Mouse (Mus musculus) neural tube, embryonic 11.5 days (tissue): ENCODE results near the gene Nhlrc2. TPM values are rescaled to one million over a fixed set of nuclear protein-coding genes. Genes with fewer than 3 reads are reported as not detected.

Experiments
- ATAC-seq: fragments of 200-750 bp; cut with Nextera tagmentation; 2 replicates; pipeline ENCODE4 v1.8.0; 2017; ENCODE audit warnings: moderate number of reproducible peaks, mild to moderate bottlenecking, moderate TSS enrichment, moderate library complexity; ENCODE audit not compliant: insufficient read depth, low FRiP score, low TSS enrichment
- DNase-seq: peaks from one replicate; pipeline ENCODE4 v3.0.0-alpha.2; 2015; ENCODE audit warnings: low spot score
- H3K27ac ChIP-seq: fragments of 300-500 bp; sonication (generic); 2 replicates; pipeline ENCODE4 v1.5.1; 2014; ENCODE audit warnings: low read depth, mild to moderate bottlenecking, low read length
- H3K27me3 ChIP-seq: fragments of 300-500 bp; sonication (generic); 2 replicates; pipeline ENCODE4 v1.6.1; 2014; ENCODE audit warnings: mild to moderate bottlenecking, low read length, mixed read lengths; ENCODE audit not compliant: control insufficient read depth, insufficient read depth
- H3K36me3 ChIP-seq: fragments of 300-500 bp; sonication (generic); 2 replicates; pipeline ENCODE4 v1.6.1; 2014; ENCODE audit warnings: mild to moderate bottlenecking, low read length, moderate library complexity, mixed read lengths; ENCODE audit not compliant: control insufficient read depth, insufficient read depth
- H3K4me1 ChIP-seq: fragments of 300-500 bp; sonication (generic); 2 replicates; pipeline ENCODE4 v1.6.1; 2014; ENCODE audit warnings: low read length, mixed read lengths; ENCODE audit not compliant: control insufficient read depth, insufficient read depth
- H3K4me2 ChIP-seq: fragments of 300-500 bp; sonication (generic); 2 replicates; pipeline ENCODE4 v1.6.1; 2014; ENCODE audit warnings: low read depth, mild to moderate bottlenecking, moderate library complexity
- H3K4me3 ChIP-seq: fragments of 300-500 bp; sonication (generic); 2 replicates; pipeline ENCODE4 v1.5.1; 2014; ENCODE audit warnings: low read depth, low read length
- H3K9ac ChIP-seq: fragments of 300-500 bp; sonication (generic); 2 replicates; pipeline ENCODE4 v1.6.1; 2014; ENCODE audit warnings: mild to moderate bottlenecking, low read length
- H3K9me3 ChIP-seq: fragments of 300-500 bp; sonication (generic); 2 replicates; pipeline ENCODE4 v1.6.1; 2016; ENCODE audit warnings: low read length; ENCODE audit not compliant: control insufficient read depth
- WGBS: fragments of 180-500 bp; shearing (Covaris S2); extraction: QIAGEN DNeasy Blood & Tissue Kit; methylation state at CpG from one replicate; pipeline ENCODE4 v1.1.7; 2014; 5-methylcytosine and 5-hydroxymethylcytosine counted together
- polyA plus RNA-seq: library from polyadenylated mRNA; unstranded; fragments of >200 nt; fragmentation: Nextera tagmentation; extraction: Ambion mirVana; gene quantifications from 2 replicates; pipeline ENCODE4 v1.2.1, GENCODE M21; 2014

The Nhlrc2 gene
- polyA plus RNA-seq, 1 experiment from 2014 or later: 13.9 TPM

DNA sequence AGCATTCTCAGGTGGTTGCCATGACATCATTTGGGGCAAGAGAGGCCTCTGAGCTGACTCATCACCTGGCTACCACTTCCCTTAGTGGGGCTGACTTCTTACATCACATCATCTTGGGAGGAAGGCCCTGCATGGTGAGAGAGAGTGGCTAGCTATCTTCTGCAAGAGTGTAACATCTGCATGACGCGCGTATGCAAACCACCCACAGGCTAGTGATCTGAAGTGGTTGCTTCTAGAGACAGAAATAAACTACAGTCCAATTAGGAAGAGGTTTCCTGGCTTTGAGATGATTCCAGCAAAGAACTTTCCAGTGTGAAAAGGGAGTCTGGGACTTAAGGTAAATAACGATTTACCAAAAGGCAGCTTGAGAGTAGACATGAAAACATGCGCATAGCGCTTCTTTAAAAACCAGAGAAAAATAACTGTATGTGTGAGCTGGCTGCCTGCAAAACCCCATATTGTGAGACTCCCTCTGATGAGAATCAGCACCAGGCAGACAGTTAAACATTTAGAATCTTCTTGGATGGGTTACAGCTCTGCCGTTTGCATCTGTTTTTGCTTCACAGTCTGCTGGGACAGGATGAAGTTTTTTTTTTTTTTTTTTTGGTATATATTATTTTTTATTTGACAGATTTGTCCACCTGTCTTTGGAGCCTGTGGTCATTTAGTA lies 99.5 kb downstream of the Nhlrc2 start:
- ATAC-seq (no peak), DNase-seq (no peak)
- 0 out of 2 replicates have a peak, but pooled peaks cover 2% of the 10 kb centered on the region for H3K4me1 ChIP-seq
- H3K4me2 ChIP-seq: no peak overlapping the region
- no peaks in the 10 kb centered on the region for H3K9me3 ChIP-seq
- H3K9ac ChIP-seq: no peak overlapping the region
- H3K36me3 ChIP-seq: no peaks in the 10 kb centered on the region
- H3K4me3 ChIP-seq: no peak overlapping the region
- no peak overlapping the region for H3K27ac ChIP-seq
- 90% methylated on average over 7 of the region's 7 CpGs for WGBS
- no peaks in the 10 kb centered on the region for H3K27me3 ChIP-seq

- no peak overlapping the region for H3K4me2 ChIP-seq
- H3K36me3 ChIP-seq: no peaks in the 10 kb centered on the region
- no peaks in the 10 kb centered on the region for H3K9me3 ChIP-seq
- H3K9ac ChIP-seq: no peak overlapping the region
- WGBS: 84% methylated on average over 4 of the region's 4 CpGs
- ATAC-seq (no peak), DNase-seq (no peak)
- no peak overlapping the region for H3K27ac ChIP-seq
- H3K27me3 ChIP-seq: no peaks in the 10 kb centered on the region
- no peak overlapping the region for H3K4me3 ChIP-seq
- 0 out of 2 replicates have a peak, but pooled peaks cover 7% of the 10 kb centered on the region for H3K4me1 ChIP-seq
These were observed 103.2 kb downstream of the Nhlrc2 start for GRCm38 (mm10) chr19:56651262-56651661.

DNA sequence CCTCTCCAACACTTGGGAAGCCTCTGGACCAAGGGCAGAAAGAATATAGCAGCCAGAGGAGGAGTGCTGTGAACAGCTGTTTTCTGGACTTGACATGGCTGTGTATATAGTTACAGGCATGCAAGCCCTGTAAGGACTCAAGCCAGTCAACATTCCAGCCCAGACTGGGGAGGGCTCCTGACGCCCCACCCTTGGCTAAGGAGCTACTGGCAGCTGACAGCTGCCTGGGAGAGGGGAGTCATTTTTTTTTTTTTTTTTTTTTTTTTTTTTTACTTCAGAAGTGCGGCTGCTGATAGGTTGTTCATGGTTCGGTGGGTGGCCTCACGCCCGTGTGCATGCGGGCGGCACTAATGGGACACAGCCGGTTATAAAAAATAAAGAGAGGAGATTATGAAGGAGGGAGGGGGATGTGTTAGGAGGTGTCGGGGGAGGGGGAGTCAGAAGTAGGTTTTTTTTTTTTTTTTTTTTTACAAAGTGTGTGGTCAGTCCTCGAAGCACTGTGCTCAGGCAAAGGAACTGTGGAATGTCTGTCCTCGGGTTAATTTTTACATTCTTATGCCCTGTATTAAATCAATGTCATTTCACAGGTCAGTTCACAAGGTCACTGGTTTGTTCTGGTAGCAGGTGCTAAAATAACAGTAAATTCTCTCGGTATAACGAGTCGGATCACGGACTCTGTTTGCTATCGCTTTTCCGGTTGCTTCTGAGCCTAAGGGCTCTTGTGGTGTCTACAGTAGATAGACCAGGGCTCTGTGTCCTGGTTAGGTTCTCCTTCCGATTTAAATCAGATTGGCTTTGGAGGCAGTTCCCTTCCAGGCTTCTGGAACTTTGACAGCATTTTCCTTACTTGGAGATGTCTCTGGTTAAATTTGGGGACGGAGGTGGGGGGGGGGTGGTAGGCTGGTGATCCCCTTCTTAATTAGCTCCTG lies 104.2 kb downstream of the Nhlrc2 start:
- 0 out of 2 replicates have a peak, but pooled peaks cover 7% of the 10 kb centered on the region for H3K4me1 ChIP-seq
- H3K4me2 ChIP-seq: peak overlapping the region; percentile 12; the same call in 1 of the 2 replicates
- WGBS: 19% methylated on average over 19 of the region's 19 CpGs
- no peak overlapping the region for H3K27ac ChIP-seq
- no peaks in the 10 kb centered on the region for H3K27me3 ChIP-seq
- H3K9ac ChIP-seq: no peak overlapping the region
- ATAC-seq (no peak), DNase-seq (peak; percentile 72)
- no peaks in the 10 kb centered on the region for H3K36me3 ChIP-seq
- no peaks in the 10 kb centered on the region for H3K9me3 ChIP-seq
- no peak overlapping the region for H3K4me3 ChIP-seq

Other genes starting within 250 kb of the Nhlrc2 start
- gene Nrap, start 158.2 kb upstream of the Nhlrc2 start, polyA plus RNA-seq: 0.16 and 0.18 TPM in 2 replicates
- 18.3 and 18.5 TPM in 2 replicates for gene Casp7, start 151.1 kb upstream of the Nhlrc2 start, polyA plus RNA-seq
- gene Plekhs1, start 86.6 kb upstream of the Nhlrc2 start, polyA plus RNA-seq: 0.09 TPM in 1 of 2 replicates, not detected in the other
- 15.1 and 16.9 TPM in 2 replicates for gene Dclre1a, start within 50 bp of the Nhlrc2 start, polyA plus RNA-seq
- gene Adrb1, start 173.9 kb downstream of the Nhlrc2 start, polyA plus RNA-seq: 0.20 and 0.31 TPM in 2 replicates